Mouse (Mus musculus): ENCODE measurements at regions not wholly inside any gene's neighbourhood (a gene's known extent, or its start where the extent isn't known, plus 50 kb on each side); places are given as distances from the start of the nearest gene placed in this dataset.

DNA sequence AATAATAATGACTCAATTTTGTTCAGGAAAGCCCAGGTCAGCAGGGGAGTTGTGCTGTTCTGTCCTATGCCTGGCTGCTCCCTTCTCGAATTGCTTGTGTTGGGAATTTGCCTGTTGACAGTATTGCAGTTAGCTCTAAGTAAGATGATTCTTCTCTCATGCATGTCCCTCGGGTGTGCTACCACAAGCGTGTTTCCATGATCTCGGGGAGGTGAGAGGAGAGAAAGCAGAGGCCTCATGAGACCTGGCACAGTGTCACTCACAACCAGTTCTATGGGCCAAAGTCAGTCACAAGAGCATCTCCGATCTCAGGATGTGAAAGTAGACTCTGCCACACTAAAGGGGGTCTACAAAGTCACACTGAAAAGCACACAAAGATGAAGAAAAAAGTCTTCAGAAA, 346.6 kb upstream of the Mmadhc start:
- TF ChIP-seq POLR2A (IDR thresholded peaks at IDR 0.05; ENCODE audit: low read depth, low read length) (no peak), CTCF (IDR thresholded peaks at IDR 0.05; ENCODE audit: borderline replicate concordance, insufficient read depth, low read length) (no peak)
- no peak overlapping the region for H3K4me3 ChIP-seq (ENCODE audit: insufficient read depth, low read length)
- no peak overlapping the region for H3K27ac ChIP-seq (ENCODE audit: insufficient read depth, low read length)
- no peaks in the 10 kb centered on the region for H3K4me1 ChIP-seq (ENCODE audit: control insufficient read depth, insufficient read depth, low read length)

- no peak overlapping the region for H3K4me3 ChIP-seq (ENCODE audit: insufficient read depth, low read length)
- no peak overlapping the region for H3K27ac ChIP-seq (ENCODE audit: insufficient read depth, low read length)
- no peak for TF ChIP-seq POLR2A (IDR thresholded peaks at IDR 0.05; ENCODE audit: low read depth, low read length)
- no peak for TF ChIP-seq CTCF (IDR thresholded peaks at IDR 0.05; ENCODE audit: borderline replicate concordance, insufficient read depth, low read length)
- H3K4me1 ChIP-seq (ENCODE audit: control insufficient read depth, insufficient read depth, low read length) = no peaks in the 10 kb centered on the region
These were observed 345.6 kb upstream of the Mmadhc start for GRCm38 (mm10) chr2:50642198-50642597.

DNA sequence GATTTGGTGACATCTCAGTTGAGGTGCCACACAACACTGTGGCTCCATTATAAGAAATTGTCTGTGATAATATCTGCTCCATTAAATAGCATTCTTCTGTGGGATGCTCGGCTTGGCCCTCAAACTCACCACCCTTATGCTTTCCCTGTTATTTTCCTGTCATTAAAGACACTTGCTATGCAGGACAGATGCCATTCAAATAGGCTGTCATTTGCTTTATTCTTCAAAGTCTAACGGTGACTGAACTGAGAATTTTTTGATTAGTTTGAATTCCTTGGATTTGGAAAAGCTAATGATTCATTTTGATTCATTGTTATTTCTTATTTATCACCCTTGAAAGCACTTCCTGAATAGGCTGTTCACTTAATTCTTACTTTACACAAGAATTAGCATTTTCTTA, 339.3 kb upstream of the Mmadhc start:
- TF ChIP-seq CTCF (IDR thresholded peaks at IDR 0.05; ENCODE audit: borderline replicate concordance, insufficient read depth, low read length) (no peak), POLR2A (IDR thresholded peaks at IDR 0.05; ENCODE audit: low read depth, low read length) (no peak)
- H3K4me1 ChIP-seq (ENCODE audit: control insufficient read depth, insufficient read depth, low read length) = no peaks in the 10 kb centered on the region
- no peak overlapping the region for H3K4me3 ChIP-seq (ENCODE audit: insufficient read depth, low read length)
- no peak overlapping the region for H3K27ac ChIP-seq (ENCODE audit: insufficient read depth, low read length)

DNA sequence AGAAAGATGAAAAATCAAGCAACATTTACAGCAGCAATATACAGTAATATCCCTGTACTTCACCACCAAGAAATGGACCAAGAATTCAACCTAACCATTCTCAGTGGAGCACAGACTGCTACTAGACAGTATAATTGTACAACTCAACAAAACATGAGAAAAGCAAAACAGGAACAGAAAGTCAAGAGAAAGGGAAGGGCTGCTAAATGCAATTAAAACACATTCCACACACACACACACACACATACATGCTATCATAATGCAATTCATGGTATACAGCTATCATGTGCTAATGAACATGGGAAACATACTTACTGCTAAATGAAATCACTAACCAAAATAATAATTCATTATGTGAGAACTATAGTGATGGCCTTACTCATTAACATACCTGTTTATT, 335.2 kb upstream of the Mmadhc start:
- TF ChIP-seq POLR2A (IDR thresholded peaks at IDR 0.05; ENCODE audit: low read depth, low read length) (no peak), CTCF (IDR thresholded peaks at IDR 0.05; ENCODE audit: borderline replicate concordance, insufficient read depth, low read length) (no peak)
- Histone ChIP-seq H3K4me1 (ENCODE audit: control insufficient read depth, insufficient read depth, low read length) (no peaks in the 10 kb centered on the region), H3K4me3 (ENCODE audit: insufficient read depth, low read length) (no peak overlapping the region), H3K27ac (ENCODE audit: insufficient read depth, low read length) (no peak overlapping the region)

GRCm38 (mm10) chr2:50627501-50627900, 330.9 kb upstream of the Mmadhc start:
- Histone ChIP-seq H3K4me1 (ENCODE audit: control insufficient read depth, insufficient read depth, low read length) (no peaks in the 10 kb centered on the region), H3K27ac (ENCODE audit: insufficient read depth, low read length) (no peak overlapping the region), H3K4me3 (ENCODE audit: insufficient read depth, low read length) (no peak overlapping the region)
- no peak for TF ChIP-seq POLR2A (IDR thresholded peaks at IDR 0.05; ENCODE audit: low read depth, low read length)

GRCm38 (mm10) chr2:50625233-50625749, 328.7 kb upstream of the Mmadhc start:
- no peaks in the 10 kb centered on the region for H3K4me1 ChIP-seq (ENCODE audit: control insufficient read depth, insufficient read depth, low read length)
- no peak overlapping the region for H3K27ac ChIP-seq (ENCODE audit: insufficient read depth, low read length)
- H3K4me3 ChIP-seq (ENCODE audit: insufficient read depth, low read length) = no peak overlapping the region
- TF ChIP-seq POLR2A (IDR thresholded peaks at IDR 0.05; ENCODE audit: low read depth, low read length) (no peak), CTCF (IDR thresholded peaks at IDR 0.05; ENCODE audit: borderline replicate concordance, insufficient read depth, low read length) (no peak)

DNA sequence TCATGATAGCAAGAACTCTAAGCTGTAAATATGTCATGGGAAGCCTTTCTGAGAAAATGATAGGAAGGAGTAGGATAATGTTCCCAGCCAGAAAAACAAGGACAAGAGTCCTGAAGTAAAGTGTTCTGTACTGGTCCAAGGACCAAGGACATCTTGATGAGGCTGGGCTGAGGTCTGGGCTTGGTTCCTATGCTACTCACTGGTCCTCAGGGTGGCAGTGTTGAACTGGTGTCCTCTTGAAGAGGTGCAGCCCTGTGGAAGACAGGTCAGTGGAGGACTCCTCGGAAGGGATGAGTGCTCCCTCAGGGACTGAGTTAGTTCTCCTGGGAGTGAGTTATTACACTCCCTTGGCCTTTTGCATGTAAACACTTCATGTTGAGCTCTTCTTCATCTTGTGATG, 312.5 kb upstream of the Mmadhc start:
- Histone ChIP-seq H3K4me1 (ENCODE audit: control insufficient read depth, insufficient read depth, low read length) (no peaks in the 10 kb centered on the region), H3K27ac (ENCODE audit: insufficient read depth, low read length) (no peak overlapping the region), H3K4me3 (ENCODE audit: insufficient read depth, low read length) (no peak overlapping the region)
- no peak for TF ChIP-seq CTCF (IDR thresholded peaks at IDR 0.05; ENCODE audit: borderline replicate concordance, insufficient read depth, low read length)
- TF ChIP-seq POLR2A (IDR thresholded peaks at IDR 0.05; ENCODE audit: low read depth, low read length) = no peak

DNA sequence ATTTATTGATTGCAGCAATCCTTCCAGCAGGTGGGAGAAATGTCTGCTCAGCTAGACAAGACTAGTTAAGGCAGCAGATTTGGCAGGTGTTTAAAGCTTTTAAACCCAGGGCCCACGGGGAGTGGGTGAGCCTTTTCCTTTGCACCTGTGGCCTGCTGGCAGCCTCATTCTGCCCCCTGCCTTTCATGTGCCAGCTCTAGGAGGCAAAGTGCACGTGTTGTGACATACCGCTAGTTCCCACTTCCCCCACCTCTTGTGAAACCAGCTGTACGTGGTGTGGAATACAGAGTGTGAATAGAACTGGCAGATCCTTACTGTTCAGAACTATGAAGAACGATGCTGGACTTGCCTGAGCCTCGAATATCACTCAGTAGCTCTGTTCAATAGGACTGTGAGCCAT, 292.6 kb upstream of the Mmadhc start:
- Histone ChIP-seq H3K4me3 (ENCODE audit: insufficient read depth, low read length) (no peak overlapping the region), H3K4me1 (ENCODE audit: control insufficient read depth, insufficient read depth, low read length) (peaks cover 2% of the 10 kb centered on the region; the same call in 1 of the 2 replicates), H3K27ac (ENCODE audit: insufficient read depth, low read length) (no peak overlapping the region)
- TF ChIP-seq POLR2A (IDR thresholded peaks at IDR 0.05; ENCODE audit: low read depth, low read length) = no peak
- no peak for TF ChIP-seq CTCF (IDR thresholded peaks at IDR 0.05; ENCODE audit: borderline replicate concordance, insufficient read depth, low read length)

- Histone ChIP-seq H3K4me1 (ENCODE audit: control insufficient read depth, insufficient read depth, low read length) (peaks cover 2% of the 10 kb centered on the region; the same call in 1 of the 2 replicates), H3K4me3 (ENCODE audit: insufficient read depth, low read length) (no peak overlapping the region), H3K27ac (ENCODE audit: insufficient read depth, low read length) (no peak overlapping the region)
- TF ChIP-seq POLR2A (IDR thresholded peaks at IDR 0.05; ENCODE audit: low read depth, low read length) = no peak
- no peak for TF ChIP-seq CTCF (IDR thresholded peaks at IDR 0.05; ENCODE audit: borderline replicate concordance, insufficient read depth, low read length)
These were observed 292.1 kb upstream of the Mmadhc start for GRCm38 (mm10) chr2:50588652-50589051.

DNA sequence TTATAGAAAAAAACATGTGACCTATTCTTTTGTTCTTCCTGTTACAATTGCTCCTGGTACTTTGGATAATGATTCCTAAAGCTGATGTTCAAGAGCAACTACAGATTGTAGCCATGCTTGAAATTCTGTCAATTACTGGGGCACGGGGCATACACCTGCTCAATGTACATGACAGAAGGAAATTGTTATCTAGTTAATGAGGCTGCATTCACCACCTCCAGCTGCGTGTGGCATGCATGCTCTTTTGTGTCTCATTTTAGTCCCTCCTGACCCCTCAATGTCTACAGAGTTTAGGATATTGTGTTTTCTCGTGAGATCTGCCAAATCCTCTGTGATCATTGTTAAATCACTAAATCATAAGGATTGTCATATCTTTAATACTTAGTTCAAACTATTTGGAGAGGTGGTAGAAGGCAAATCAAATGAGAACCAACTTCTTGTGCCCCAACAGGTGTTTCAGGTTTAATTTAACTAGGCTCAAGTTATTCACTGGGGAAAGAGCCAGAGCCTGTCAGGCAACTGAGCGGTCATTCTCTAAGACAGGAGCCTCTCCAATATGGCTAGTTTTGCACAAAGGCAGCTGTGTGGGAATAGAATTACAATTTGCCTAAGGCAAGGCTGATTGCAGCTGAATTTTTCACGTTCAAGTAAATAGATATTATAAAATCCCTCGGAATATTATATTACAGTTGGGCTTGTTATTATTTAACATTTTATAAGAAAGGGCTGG, 289.9 kb upstream of the Mmadhc start:
- H3K4me1 ChIP-seq (ENCODE audit: control insufficient read depth, insufficient read depth, low read length) = no peaks in the 10 kb centered on the region
- TF ChIP-seq POLR2A (IDR thresholded peaks at IDR 0.05; ENCODE audit: low read depth, low read length) = no peak
- no peak for TF ChIP-seq CTCF (IDR thresholded peaks at IDR 0.05; ENCODE audit: borderline replicate concordance, insufficient read depth, low read length)
- no peak overlapping the region for H3K4me3 ChIP-seq (ENCODE audit: insufficient read depth, low read length)
- H3K27ac ChIP-seq (ENCODE audit: insufficient read depth, low read length) = no peak overlapping the region
